Mouse (Mus musculus) lung, embryonic 16.5 days (tissue): ENCODE measurements around the gene Il11. TPM values are rescaled to one million over a fixed set of nuclear protein-coding genes. Genes with fewer than 3 reads are reported as not detected.
A peak's percentile ranks its signal among the peaks of the same experiment; 100 is the strongest.

Source experiments
- ATAC-seq: fragments of 200-750 bp; cut with Nextera tagmentation; 2 replicates; pipeline ENCODE4 v1.8.0; 2017; ENCODE audit warnings: low read depth, mild to moderate bottlenecking, moderate library complexity
- H3K27ac ChIP-seq: fragments of 300-500 bp; sonication (generic); 2 replicates; pipeline ENCODE4 v1.5.1; 2014; ENCODE audit warnings: mild to moderate bottlenecking, control low read depth, low read length
- H3K27me3 ChIP-seq: fragments of 300-500 bp; sonication (generic); 2 replicates; pipeline ENCODE4 v1.6.1; 2014; ENCODE audit warnings: low read depth, low read length, mixed read lengths; ENCODE audit not compliant: control insufficient read depth, insufficient read depth
- H3K36me3 ChIP-seq: fragments of 300-500 bp; sonication (generic); 2 replicates; pipeline ENCODE4 v1.6.1; 2014; ENCODE audit warnings: low read length; ENCODE audit not compliant: control insufficient read depth, insufficient read depth
- H3K4me1 ChIP-seq: fragments of 300-500 bp; sonication (generic); replicated peaks from 2 replicates; pipeline ENCODE4 v1.6.1; 2014; ENCODE audit warnings: low read length, mixed read lengths; ENCODE audit not compliant: control insufficient read depth, insufficient read depth
- H3K4me2 ChIP-seq: fragments of 300-500 bp; sonication (generic); 2 replicates; pipeline ENCODE4 v1.6.1; 2014; ENCODE audit warnings: low read depth, low read length, control low read depth
- H3K4me3 ChIP-seq: fragments of 300-500 bp; sonication (generic); 2 replicates; pipeline ENCODE4 v1.5.1; 2014; ENCODE audit warnings: mild to moderate bottlenecking, low read length, control low read depth
- H3K9ac ChIP-seq: fragments of 300-500 bp; sonication (generic); 2 replicates; pipeline ENCODE4 v1.6.1; 2014; ENCODE audit warnings: low read length, control low read depth
- H3K9me3 ChIP-seq: fragments of 300-500 bp; sonication (generic); 2 replicates; pipeline ENCODE4 v1.6.1; 2016; ENCODE audit warnings: low read length; ENCODE audit not compliant: control insufficient read depth
- WGBS: fragments of 180-500 bp; shearing (Covaris S2); extraction: QIAGEN DNeasy Blood & Tissue Kit; methylation state at CpG from one replicate; pipeline ENCODE4 v1.1.7; 2014; 5-methylcytosine and 5-hydroxymethylcytosine counted together
- polyA plus RNA-seq: library from polyadenylated mRNA; unstranded; fragments of >200 nt; fragmentation: Nextera tagmentation; extraction: Ambion mirVana; gene quantifications from 2 replicates; pipeline ENCODE4 v1.2.1, GENCODE M21; 2015

The Il11 gene
- polyA plus RNA-seq, 1 experiment from 2014 or later, result 0.19 TPM

- Histone ChIP-seq H3K4me1 (peaks cover 5% of the 10 kb centered on the region), H3K27me3 (peaks cover 41% of the 10 kb centered on the region), H3K4me3 (peak overlapping the region; percentile 44), H3K9me3 (no peaks in the 10 kb centered on the region), H3K36me3 (no peaks in the 10 kb centered on the region), H3K27ac (no peak overlapping the region), H3K9ac (peak overlapping the region; percentile 45), H3K4me2 (peak overlapping the region; percentile 61)
- ATAC-seq, result peak; percentile 68
- WGBS, result 1% methylated on average over 32 of the region's 56 CpGs
Measured at GRCm38 (mm10) chr7:4776861-4777830, 5.5 kb downstream of the Il11 start.

- peaks cover 5% of the 10 kb centered on the region for H3K4me1 ChIP-seq
- no peak overlapping the region for H3K4me3 ChIP-seq
- H3K4me2 ChIP-seq, result no peak overlapping the region
- no peaks in the 10 kb centered on the region for H3K36me3 ChIP-seq
- WGBS, result 48% methylated on average over 10 of the region's 10 CpGs
- ATAC-seq, result no peak
- no peaks in the 10 kb centered on the region for H3K9me3 ChIP-seq
- H3K27me3 ChIP-seq, result peaks cover 41% of the 10 kb centered on the region
- H3K9ac ChIP-seq, result no peak overlapping the region; the same call in 1 of the 2 replicates
- no peak overlapping the region for H3K27ac ChIP-seq
Measured at GRCm38 (mm10) chr7:4776131-4776530, 6.5 kb downstream of the Il11 start.

DNA sequence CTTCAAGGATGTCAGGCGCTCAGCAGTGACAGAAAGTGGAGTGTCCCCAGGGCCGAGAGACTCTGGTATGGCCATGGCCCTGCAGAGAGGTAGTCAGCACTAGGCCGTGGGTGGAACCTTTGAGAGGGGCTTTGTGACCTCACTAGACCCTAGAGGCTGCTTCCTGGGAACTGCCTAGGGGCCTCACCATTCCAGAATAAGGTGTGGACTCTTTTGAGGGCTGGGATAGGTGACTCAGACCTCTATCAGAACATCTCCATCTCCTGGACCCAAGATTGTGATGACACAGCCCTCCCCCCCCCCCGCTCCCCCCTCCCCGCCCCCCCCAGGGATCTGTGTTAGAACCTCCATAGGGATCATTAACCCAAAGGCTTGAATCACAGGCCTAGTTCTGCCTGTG, 11.5 kb downstream of the Il11 start, which contains the start of gene Fam71e2:
Fam71e2 (minus strand) TSS at position 101 of the 400 bp plus-strand sequence.
- H3K27ac ChIP-seq, result no peak within 1 kb of the TSS
- no peaks in the 10 kb centered on the region for H3K9me3 ChIP-seq
- ATAC-seq, result no peak
- H3K4me1 ChIP-seq, result no peaks in the 10 kb centered on the region
- H3K27me3 ChIP-seq, result peaks cover 12% of the 10 kb centered on the region
- 65% methylated on average over 5 of the region's 5 CpGs for WGBS
- no peak within 1 kb of the TSS for H3K4me3 ChIP-seq
- no peak within 1 kb of the TSS for H3K9ac ChIP-seq
- H3K36me3 ChIP-seq, result no peaks in the 10 kb centered on the region
- H3K4me2 ChIP-seq, result no peak within 1 kb of the TSS

DNA sequence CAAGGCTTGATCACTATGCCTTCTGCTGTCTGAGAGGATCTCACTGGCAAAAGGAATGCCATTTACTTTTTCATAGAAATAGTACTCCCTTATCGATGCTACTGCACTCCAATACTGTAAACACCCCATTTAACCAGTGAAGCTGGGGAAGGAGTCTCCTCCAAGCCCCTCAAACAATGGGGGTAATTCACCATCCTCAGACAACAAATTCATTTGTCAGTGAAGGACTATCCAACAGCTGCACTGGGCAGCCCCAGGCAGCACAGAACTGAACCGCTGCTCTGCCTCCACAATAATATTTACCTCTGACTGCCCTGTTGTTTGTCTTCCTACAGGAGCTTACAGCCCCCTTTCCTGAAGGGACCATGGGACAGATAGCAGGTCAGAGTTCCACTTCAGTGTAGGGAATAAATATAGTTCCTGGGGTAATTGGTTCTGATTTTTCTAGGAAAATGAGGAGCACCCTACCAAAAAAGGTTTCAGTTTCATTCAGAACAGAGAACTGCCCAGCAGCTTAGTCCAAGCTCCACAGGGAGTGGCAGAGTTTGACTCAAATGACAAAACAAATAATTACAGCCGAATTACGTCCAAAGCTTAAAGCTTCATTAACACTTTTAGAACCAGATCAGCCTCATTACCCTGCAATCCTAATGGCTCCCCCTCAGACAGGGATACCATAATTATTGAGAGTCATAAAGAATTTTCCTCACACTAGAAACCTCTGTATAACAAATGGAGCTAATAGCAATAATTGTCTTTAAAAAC, 17.5 kb downstream of the Il11 start:
- Histone ChIP-seq H3K4me2 (no peak overlapping the region), H3K27me3 (no peaks in the 10 kb centered on the region), H3K36me3 (no peaks in the 10 kb centered on the region), H3K4me1 (no peaks in the 10 kb centered on the region), H3K9ac (no peak overlapping the region), H3K4me3 (no peak overlapping the region), H3K9me3 (no peaks in the 10 kb centered on the region), H3K27ac (no peak overlapping the region)
- 20% methylated on average over 4 of the region's 4 CpGs for WGBS
- no peak for ATAC-seq

- Histone ChIP-seq H3K4me1 (no peaks in the 10 kb centered on the region), H3K4me2 (no peak overlapping the region), H3K36me3 (no peaks in the 10 kb centered on the region), H3K9me3 (no peaks in the 10 kb centered on the region), H3K27me3 (no peaks in the 10 kb centered on the region), H3K4me3 (no peak overlapping the region), H3K27ac (no peak overlapping the region), H3K9ac (no peak overlapping the region)
- no peak for ATAC-seq
- WGBS, result 17% methylated on average over 1 of the region's 1 CpGs
Measured at GRCm38 (mm10) chr7:4759670-4760069, 23.0 kb downstream of the Il11 start.

DNA sequence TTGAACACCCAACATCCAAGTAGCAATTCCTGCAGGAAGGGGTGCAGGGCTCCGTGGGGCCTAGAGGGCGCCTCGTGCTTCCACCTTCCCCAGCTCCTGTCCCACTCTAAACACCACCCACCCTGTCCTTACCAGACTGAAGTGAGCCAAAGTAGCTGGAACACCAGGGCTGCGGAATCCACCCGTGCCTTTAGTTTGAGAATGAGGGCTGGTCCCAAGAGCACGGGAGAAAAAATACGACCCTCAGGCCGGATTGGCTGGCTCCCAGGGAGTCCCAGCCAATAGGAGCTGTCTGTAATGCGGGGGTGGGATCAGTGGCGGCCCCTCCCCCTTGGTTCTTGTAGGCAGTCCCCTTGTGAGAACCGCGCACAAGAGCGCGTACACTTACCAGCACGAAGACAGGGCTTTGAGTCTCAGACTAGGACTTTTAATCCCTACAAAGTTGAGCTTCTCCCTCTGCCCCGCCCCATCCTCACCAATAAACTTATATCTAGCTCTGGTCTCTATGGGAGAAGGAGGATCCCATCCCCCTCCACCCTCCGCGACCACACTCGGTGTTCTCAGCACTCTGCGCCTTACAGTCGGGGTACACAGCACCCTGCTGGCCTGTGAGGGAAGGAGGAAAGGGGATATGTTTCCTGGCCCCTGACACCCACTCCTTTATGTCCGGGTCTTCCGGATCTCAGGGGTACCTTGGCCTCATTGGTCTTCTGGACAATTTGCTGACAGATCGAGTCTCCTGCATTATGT, 29.7 kb downstream of the Il11 start, which contains the start of gene Cox6b2:
Cox6b2 (minus strand) TSS at position 274 of the 750 bp plus-strand sequence.
- Histone ChIP-seq H3K27me3 (no peaks in the 10 kb centered on the region), H3K36me3 (no peaks in the 10 kb centered on the region), H3K4me2 (peak within 1 kb of the TSS; percentile 56), H3K4me1 (peaks cover 8% of the 10 kb centered on the region), H3K27ac (peak within 1 kb of the TSS; percentile 60), H3K4me3 (peak within 1 kb of the TSS; percentile 48), H3K9ac (peak within 1 kb of the TSS; percentile 55), H3K9me3 (no peaks in the 10 kb centered on the region)
- peak; percentile 96 for ATAC-seq
- WGBS, result 3% methylated on average over 24 of the region's 24 CpGs

DNA sequence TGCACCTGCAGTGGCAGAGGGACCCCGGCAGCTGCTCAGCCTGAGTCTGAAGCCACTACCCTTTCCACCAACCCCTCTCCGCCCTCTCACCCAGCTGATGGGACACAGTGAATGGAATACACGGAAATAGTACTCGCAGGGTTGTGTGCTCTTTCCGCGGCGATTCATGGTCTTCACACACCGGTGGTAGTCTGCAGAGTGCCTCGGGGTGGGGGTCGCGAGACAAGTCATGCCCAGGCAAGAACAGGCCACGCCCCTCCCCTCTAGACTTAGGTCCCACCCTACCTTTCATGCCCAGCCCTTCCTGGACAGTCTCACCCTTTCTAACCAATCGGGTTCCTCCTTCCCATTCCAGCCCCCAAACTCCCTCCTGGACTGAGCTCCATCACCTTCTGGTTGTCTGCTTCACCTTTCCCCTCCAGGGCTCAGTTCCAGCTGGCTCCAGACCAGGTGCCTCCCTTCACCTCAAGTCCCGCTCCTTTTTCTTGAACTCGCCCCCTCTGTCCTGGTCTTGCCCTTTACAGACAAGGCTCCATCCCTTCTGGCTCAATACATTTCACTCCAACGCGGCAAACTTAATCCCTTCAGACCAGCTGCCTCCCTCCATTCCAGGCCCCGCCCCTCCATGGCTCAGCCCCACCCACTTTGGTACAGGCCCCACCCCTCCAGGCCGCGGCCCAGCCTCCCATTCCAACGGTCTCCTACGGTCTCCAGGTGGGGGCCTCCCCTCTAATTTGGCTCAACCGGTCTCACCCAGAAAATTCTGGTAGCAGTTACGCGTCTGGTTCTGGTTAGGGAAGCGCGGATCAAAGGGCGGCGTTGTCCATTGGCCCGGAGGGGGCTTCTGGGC, 30.5 kb downstream of the Il11 start:
- peaks cover 8% of the 10 kb centered on the region for H3K4me1 ChIP-seq
- peak overlapping the region; percentile 48 for H3K4me3 ChIP-seq
- WGBS, result 3% methylated on average over 30 of the region's 30 CpGs

DNA sequence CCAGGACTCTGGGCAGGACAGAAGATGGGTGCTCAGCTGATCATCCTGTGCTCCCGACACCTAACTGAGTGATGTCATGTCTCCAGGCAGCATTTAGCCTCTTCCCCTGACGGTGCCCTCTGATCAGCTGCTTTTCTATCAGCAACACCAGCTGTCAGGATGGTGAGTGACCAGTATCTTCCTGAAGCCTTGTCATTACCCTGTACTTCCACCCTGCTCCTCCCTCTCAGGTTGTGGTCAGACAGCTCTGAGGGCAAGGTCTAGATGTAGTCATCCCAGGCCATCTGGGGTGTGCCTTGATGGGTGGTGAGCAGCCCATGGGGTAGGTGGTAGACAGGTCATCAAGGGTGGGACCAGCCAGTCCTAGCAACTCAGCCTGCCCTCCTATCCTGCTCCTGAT, 33.5 kb downstream of the Il11 start:
- 77% methylated on average over 2 of the region's 2 CpGs for WGBS
- Histone ChIP-seq H3K9ac (no peak overlapping the region), H3K36me3 (peaks cover 3% of the 10 kb centered on the region), H3K4me3 (no peak overlapping the region), H3K4me1 (peaks cover 8% of the 10 kb centered on the region), H3K4me2 (no peak overlapping the region), H3K27ac (no peak overlapping the region), H3K9me3 (no peaks in the 10 kb centered on the region), H3K27me3 (no peaks in the 10 kb centered on the region)
- ATAC-seq, result no peak

More for the DNA sequence above, 30.5 kb downstream of the Il11 start:
- H3K27ac ChIP-seq, result peak overlapping the region; percentile 60; the same call in 1 of the 2 replicates
- peak; percentile 86 for ATAC-seq
- no peaks in the 10 kb centered on the region for H3K9me3 ChIP-seq
- H3K27me3 ChIP-seq, result no peaks in the 10 kb centered on the region
- no peaks in the 10 kb centered on the region for H3K36me3 ChIP-seq
- peak overlapping the region; percentile 33 for H3K9ac ChIP-seq
- peak overlapping the region; percentile 56 for H3K4me2 ChIP-seq
